Mouse (Mus musculus): ENCODE results near the gene Spaca3.

GRCm38 (mm10) chr11:80809666-80809992 is 48.5 kb upstream of the Spaca3 start:
- TF ChIP-seq SIN3A (IDR thresholded peaks at IDR 0.05; ENCODE audit: low read length) (no peak), HCFC1 (IDR thresholded peaks at IDR 0.05; ENCODE audit: low read depth, low read length) (no peak), MAX (IDR thresholded peaks at IDR 0.05; ENCODE audit: low read length) (no peak), ELF1 (IDR thresholded peaks at IDR 0.05; ENCODE audit: low read depth, low read length) (no peak)

Measured in CH12.LX (cell line).